Mouse (Mus musculus) CD4-positive, CD25-positive, alpha-beta regulatory T cell, adult 2 months (primary cell): ENCODE measurements around the gene Lrrc15.
A peak's percentile ranks its signal among the peaks of the same experiment; 100 is the strongest.

Experiments
- DNase-seq: peaks from one replicate; pipeline ENCODE4 v3.0.0-alpha.2; 2012; ENCODE audit warnings: low read depth, low spot score

Lrrc15 gene

GRCm38 (mm10) chr16:30238791-30239190, 44.3 kb downstream of the Lrrc15 start:
- DNase-seq, result no peak

GRCm38 (mm10) chr16:30236091-30236699, 46.9 kb downstream of the Lrrc15 start:
- peak; percentile 85 for DNase-seq

GRCm38 (mm10) chr16:30235577-30235976, 47.5 kb downstream of the Lrrc15 start:
- DNase-seq, result no peak

- no peak for DNase-seq
These were observed 48.2 kb downstream of the Lrrc15 start for GRCm38 (mm10) chr16:30234636-30235546.

GRCm38 (mm10) chr16:30234077-30234476, 49.0 kb downstream of the Lrrc15 start:
- DNase-seq, result peak; percentile 17

- DNase-seq, result no peak
These were observed 51.0 kb downstream of the Lrrc15 start for GRCm38 (mm10) chr16:30231882-30232604.

- DNase-seq, result no peak
These were observed 55.7 kb downstream of the Lrrc15 start for GRCm38 (mm10) chr16:30227352-30227751.

GRCm38 (mm10) chr16:30221161-30221782, 61.8 kb downstream of the Lrrc15 start:
- no peak for DNase-seq
